Mouse (Mus musculus): ENCODE data around the gene Sox30.

Gene Sox30

GRCm38 (mm10) chr11:45979946-45980892, at the start of gene Sox30:
Sox30 (plus strand) TSS chr11:45980310.
- peak; percentile 62 to 71 for DNase-seq (ENCODE audit: low spot score in 2 of 2)

- no peak for DNase-seq (ENCODE audit: low spot score in 2 of 2)
Observed at GRCm38 (mm10) chr11:45932771-45933170, 47.3 kb upstream of the Sox30 start.

DNA sequence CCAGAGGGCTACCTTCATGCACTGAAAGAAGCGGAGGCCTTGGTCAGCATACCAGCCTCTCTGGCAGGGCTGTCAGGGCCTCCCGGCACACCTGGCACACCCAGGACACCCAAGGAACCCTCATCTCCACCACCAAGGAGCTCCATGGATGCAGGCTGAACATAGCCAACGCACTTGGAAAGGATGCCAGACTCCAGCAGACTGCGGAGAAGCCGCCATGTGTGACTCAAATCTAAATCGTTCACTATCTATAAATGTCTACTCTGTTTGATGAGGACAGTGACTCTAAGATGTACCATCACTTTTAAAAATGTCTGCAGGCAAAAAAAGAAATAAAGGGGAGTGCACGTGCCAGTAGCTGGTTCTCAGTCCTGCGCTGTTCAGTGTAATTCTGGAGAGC, 42.6 kb upstream of the Sox30 start:
- DNase-seq (ENCODE audit: low spot score in 2 of 2) = no peak

- DNase-seq (ENCODE audit: low spot score in 2 of 2) = no peak
Observed at GRCm38 (mm10) chr11:45938917-45939316, 41.2 kb upstream of the Sox30 start.

DNA sequence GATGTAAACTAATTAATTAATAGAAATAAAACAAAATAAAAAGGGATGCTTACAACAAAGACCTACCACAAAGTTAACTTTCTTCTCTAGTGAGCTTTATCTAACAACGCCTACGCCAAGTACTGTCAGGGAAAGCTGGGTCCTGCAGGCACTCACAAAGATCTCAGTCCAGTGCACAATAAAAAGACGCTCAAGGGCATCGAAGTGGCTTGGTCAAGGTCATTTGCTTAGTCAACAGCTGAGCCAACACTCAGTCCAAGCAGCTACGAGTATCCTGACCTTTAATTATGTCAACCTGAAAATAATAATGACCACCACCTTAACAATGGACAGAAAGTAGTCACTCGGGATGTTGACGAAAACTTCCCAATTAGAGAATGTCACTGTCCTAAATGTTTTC, 37.8 kb upstream of the Sox30 start:
- no peak for DNase-seq (ENCODE audit: low spot score in 2 of 2)

GRCm38 (mm10) chr11:45943108-45943705, 36.9 kb upstream of the Sox30 start:
- DNase-seq (ENCODE audit: low spot score in 2 of 2) = no peak

- no peak for DNase-seq (ENCODE audit: low spot score in 2 of 2)
Observed at GRCm38 (mm10) chr11:45943891-45944642, 36.0 kb upstream of the Sox30 start.

DNA sequence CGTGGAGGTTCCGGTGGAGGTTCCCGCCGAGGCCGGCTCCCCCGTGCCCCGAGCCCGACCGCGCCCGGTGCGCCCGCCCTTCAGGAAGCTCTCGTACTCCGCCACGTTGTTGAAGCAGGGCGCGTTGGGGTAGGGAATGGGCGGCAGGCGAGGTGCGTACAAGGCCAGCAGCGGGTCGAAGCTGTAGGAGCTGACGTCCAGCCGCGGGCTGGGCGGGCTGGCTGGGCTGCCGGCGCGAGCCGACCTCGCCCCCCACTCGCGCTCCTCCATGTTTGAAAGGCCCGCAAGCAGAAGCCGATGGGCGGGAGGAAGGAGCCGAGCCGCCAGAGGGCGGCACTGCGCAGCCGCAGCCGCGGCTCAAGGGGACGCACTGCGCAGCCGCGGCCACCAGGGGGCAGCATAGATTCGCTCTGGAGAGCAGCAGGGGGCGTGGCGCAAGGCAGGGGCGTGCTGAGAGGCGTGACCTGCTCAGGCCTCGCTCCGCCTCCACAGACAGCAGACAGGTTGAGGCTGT, 35.4 kb upstream of the Sox30 start, which contains the start of gene Lsm11:
Gene Lsm11, minus strand, starts transcription at position 293 of the 514 bp plus-strand sequence.
- DNase-seq (ENCODE audit: low spot score in 2 of 2) = peak; percentile 95 to 97

DNA sequence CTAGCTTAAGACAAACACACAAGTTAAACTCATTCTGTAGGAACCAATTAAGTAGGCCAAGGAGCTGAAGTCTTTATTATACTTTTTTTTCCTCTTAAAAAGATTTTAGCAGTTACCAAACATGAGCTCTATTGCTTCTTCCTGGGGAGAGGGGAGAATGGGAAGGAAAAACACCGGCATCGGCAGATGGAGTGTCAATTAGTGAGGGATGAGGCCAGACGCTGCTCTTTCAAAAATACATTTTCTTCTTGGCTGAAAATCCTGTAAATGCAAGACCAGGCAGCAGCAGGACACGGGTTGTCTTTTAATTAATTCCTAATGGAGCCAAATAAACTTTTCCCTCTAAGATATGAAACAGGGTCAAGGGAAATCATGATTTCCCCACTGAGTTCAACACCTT, 33.3 kb upstream of the Sox30 start:
- no peak for DNase-seq (ENCODE audit: low spot score in 2 of 2)

GRCm38 (mm10) chr11:45947491-45947890, 32.6 kb upstream of the Sox30 start:
- DNase-seq (ENCODE audit: low spot score in 2 of 2) = no peak

DNA sequence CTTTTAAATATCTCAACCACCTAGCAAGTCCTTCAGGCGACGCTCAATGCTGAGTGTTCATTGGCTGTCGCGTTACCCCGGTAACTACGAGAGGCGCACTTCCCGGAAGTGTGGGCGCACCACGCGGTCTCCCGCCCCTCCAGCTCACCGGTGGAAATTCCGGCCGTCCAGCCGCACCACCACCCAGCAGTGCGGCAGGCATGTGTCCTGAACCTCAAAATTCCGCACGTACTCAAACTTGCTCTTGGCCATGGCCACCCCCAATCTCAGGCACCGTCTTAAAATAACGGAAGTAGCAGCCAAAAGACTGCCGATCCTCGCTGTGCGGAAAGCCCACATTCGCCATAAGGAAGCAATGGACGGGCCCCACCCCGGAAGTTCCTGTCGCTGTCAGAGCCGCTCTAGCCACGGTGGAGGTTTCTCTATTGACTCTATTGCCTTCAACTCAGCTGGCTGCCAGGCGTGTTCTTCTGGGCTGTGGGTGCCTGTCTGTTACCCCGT, 24.9 kb upstream of the Sox30 start, which contains the start of gene Thg1l:
Gene Thg1l, minus strand, starts transcription at position 368 of the 501 bp plus-strand sequence.
- DNase-seq (ENCODE audit: low spot score in 2 of 2) = peak; percentile 85 to 86

DNA sequence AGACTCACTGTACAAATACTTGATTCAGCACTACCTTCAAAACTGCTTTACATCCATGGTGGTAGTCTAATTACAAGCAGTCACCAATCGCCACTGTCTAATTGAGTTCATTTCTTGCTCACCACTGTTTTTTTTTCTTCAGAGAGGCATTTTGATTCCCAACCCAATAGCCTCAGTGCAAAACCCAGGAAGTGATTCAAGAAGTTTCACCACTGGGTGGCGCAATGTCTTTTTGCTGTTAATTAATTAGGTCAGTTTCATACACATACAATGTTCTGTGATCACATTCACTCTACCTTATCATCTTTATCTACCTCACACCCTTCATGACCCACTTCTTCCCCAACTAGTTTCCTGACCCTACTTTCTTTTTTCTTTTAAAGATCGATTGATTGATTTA, 20.5 kb upstream of the Sox30 start:
- DNase-seq (ENCODE audit: low spot score in 2 of 2) = no peak

DNA sequence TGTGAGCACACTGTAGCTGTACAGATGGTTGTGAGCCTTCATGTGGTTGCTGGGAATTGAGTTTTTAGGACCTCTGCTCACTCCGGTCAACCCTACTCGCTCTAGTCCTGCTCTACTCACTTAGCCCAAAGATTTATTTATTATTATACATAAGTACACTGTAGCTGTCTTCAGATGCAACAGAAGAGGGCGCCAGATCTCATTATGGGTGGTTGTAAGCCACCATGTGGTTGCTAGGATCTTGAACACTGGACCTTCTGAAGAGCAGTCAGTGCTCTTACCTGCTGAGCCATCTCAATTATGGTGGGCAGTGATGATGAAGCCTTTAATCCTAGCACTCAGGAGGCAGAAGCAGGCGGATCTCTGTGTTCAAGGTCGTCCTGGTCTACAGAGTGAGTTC, 20.1 kb upstream of the Sox30 start:
- no peak for DNase-seq (ENCODE audit: low spot score in 2 of 2)

- no peak for DNase-seq (ENCODE audit: low spot score in 2 of 2)
Observed at GRCm38 (mm10) chr11:45966896-45967295, 13.2 kb upstream of the Sox30 start.

GRCm38 (mm10) chr11:45968466-45968865, 11.6 kb upstream of the Sox30 start:
- DNase-seq (ENCODE audit: low spot score in 2 of 2) = no peak

- no peak for DNase-seq (ENCODE audit: low spot score in 2 of 2)
Observed at GRCm38 (mm10) chr11:45973635-45974034, 6.5 kb upstream of the Sox30 start.

DNA sequence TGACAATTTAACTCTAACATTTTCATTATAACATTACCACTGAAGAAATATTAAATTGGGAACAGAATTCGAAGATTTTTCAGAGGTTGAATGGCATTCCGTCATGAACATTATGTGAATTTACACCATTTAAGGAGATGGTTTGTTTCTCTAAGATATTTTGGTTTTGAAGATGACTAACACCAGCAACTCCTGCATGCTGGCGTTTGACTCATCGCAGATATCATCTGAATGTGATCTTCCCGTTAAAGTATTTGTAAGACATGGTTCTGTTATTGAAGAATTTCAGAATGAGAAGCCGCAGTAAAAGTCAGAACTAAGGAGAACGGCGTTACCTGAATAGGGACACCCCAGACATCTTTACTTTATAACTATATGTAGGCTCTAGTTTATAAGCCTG, 5.6 kb upstream of the Sox30 start:
- DNase-seq (ENCODE audit: low spot score in 2 of 2) = no peak

DNA sequence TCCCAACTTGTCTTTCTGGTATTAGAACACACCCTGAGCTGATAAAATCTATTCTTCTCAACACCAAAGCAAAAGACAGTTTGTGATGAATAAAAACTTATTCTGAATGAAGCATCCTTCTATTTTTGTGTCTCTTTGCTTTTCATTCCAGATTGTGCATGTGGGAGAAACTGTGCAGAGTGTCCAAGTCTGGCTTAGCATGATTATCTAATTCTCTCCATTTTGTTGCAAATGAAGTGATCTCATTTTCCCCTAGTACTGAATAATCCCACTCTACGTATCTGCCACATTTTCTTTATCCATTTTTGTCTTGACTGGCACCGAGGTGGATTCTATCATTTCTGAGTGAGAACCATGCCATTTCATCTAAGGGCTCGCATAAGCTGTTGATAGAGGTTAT, 4.0 kb upstream of the Sox30 start:
- DNase-seq (ENCODE audit: low spot score in 2 of 2) = no peak

DNA sequence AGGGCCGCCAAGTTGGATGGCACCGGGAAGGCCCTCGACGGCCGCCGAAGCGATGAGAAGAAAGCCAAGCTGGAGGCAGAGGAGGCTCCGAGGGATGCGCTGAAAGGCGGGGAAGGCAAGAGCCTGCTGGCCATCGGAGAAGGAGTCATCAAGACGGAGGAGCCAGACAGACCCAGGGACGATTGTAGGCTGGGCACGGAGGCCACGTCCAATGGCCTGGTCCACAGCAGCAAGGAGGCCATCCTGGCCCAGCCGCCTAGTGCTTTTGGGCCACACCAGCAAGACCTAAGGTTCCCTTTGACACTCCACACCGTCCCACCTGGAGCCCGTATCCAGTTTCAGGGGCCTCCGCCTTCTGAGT, 763 bp downstream of the Sox30 start:
- no peak for DNase-seq (ENCODE audit: low spot score in 2 of 2)

DNA sequence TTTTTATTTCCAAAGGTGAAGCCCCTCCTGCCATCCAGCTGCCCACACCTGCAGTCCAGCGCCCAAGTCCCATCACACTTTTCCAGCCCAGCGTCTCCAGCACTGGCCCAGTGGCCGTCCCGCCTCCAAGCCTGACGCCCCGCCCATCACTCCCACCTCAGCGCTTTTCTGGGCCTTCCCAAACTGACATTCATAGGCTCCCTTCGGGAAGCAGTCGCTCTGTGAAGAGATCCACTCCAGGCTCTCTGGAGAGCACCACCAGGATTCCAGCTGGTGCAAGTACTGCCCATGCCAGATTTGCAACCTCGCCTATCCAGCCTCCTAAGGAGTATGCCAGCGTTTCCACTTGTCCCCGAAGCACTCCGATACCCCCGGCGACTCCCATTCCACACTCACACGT, 11.5 kb downstream of the Sox30 start:
- DNase-seq (ENCODE audit: low spot score in 2 of 2) = no peak

DNA sequence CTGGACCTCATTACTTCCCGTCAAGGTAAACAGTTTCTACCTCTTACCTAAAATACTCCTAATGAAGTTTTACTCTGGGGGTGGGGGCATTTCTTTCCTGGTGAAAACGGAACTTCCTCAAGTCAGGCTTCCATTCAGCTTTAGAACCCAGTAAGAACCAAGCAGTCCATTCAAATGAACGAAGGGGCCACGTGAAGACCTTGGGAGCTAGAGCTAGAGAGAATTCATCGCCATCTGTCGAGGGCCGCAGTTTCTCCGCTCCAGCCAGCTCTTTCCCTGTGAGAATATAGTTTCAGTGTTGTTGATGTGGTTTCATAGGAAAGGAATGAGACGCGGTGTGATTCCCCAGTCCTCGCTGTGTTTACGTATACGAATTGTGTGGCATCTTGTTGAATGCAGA, 12.0 kb downstream of the Sox30 start:
- no peak for DNase-seq (ENCODE audit: low spot score in 2 of 2)

DNA sequence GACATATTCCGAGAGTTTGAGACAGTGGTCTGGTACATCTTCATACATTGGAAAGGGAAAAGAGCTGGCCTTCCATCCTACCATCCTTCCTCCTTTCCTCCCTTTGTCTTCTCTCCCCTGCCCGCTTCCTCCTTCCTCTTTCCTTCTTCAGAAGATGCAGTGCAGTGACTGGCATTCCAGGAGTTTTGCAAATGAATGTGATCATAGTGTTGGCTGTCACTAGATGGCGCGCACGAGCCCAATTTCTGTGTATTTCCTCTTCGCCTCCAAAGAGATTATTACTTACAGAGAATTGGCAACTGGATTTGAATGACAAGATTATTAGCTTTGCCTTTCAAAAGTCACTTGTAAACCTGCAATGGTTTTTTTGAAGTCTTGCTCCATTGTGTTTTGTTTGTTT, 36.0 kb downstream of the Sox30 start:
- no peak for DNase-seq (ENCODE audit: low spot score in 2 of 2)
